Mouse (Mus musculus) urinary bladder, postnatal 25 days (tissue): Measurements from ENCODE around the gene Runx2.

Experiments used
- DNase-seq: peaks from one replicate; pipeline ENCODE4 v3.0.0; 2022; ENCODE audit warnings: low spot score

Runx2 gene

DNA sequence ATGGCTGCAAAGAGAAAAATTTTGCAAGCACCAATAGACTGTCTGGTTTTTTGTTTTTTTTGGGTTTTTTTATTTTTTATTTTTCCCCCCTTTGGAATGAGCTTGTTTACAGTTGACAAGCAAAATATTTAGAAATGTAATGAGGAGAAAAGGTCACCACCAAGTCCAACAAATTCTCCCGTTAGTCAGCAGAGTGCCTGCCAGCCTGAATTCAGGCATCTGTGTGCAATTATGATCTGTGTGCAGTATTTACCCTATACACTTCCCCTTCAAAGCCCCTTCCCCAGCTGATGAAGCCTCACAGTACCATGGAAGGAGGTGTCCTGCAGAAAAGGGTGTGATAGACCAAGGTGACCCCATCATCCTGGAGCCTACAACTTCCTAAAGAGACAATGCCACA is 290.5 kb downstream of the Runx2 start:
- DNase-seq = no peak

DNA sequence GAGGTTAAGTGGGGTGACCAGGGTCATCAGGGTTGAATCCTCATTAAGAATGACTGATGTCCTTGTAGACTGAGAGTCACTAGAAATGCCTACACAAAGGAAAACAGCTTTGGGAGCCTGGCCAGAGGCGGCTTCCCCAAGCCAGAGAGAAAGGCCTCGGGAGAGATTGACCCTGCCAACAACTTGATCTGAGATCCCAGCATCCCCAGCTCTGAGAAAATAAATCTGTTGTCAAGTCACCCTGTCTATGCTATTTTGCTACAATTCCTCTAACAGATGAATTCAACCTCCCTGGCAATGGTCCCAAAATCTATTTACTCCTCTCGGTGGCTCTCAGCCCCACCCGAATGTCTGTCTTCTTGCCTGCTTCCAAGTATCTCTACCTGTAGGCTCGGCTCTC is 291.7 kb downstream of the Runx2 start:
- no peak for DNase-seq

DNA sequence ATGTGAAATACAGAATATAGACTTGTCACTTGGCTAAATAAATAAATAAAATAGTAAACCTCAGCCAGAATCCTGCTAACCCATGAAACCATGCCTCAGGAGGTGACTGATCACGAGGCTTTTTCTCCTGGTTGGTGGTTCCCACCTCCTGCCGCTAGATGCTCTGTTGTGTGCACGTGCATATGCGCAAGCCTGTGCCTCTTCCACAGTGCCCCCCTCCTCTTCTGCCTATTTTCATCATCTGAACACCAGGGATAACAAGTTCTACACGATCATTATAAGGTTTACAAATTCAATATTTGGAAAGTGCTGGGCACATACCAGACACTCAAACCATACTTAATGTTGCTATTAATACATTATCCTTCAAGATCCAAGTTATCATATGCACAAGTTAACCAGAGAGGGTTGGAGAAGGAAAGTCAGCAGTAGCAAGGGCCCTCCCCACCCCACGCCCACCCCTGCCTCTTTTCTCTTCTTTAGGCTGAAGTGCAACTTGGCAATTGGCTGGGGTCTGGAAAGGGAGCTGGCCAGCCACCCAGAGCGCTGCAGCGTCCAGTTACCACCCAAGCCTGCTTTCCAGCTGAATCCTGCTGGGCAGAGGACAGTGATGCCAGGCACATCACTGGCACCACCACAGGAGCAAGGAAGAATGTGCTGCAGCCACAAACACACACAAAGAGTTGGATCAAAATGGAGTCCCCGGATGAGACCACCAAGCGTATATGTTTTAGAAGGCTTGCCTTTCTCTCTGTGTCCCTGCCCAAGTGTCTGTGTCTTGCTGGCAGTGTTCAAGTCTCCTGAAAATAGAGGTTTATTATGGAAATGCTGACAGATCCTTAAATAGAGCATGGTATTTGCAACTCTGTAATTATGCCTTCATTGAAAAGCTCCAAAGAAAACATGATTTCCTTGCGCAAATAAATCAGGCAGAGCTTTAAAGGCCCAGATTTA is 294.2 kb downstream of the Runx2 start:
- DNase-seq = no peak

DNA sequence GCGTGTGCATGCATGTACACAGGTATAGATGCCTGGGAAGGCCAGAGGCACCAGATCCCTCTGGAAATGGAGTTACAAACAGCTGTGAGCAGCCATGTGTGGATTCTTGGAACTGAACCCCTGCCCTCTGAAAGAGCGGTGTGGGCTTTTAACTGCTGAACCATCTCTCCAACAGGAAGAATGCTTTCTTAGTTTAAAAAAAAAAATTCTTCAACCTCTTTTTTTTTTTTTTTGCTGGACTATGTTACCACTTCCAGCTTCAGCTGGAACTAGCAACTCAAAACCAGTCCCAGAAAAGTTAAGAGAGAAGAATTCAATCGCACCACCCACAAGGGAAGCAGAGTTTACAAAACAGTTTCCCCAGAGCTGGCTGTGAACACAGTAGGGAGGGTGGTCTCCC is 295.2 kb downstream of the Runx2 start:
- no peak for DNase-seq

DNA sequence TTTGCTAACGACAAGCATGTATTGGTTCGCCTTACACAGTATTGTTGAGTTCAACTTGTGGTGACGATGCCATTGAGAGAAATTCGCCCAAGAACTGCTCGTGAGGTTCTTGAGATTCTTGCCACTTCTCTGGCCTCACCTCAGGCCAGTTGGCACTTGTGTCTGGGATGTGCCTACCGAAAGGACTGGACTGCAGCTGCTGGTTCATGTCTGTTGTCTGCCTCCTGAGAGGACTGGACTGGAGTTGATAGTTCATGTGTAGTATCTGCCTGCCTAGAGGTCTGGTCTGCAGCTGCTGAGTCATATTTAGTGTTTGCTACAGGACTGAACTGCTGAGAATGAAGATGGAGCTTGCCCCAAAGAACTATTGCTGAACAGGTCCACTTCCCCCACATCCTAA is 296.4 kb downstream of the Runx2 start:
- DNase-seq = no peak

DNA sequence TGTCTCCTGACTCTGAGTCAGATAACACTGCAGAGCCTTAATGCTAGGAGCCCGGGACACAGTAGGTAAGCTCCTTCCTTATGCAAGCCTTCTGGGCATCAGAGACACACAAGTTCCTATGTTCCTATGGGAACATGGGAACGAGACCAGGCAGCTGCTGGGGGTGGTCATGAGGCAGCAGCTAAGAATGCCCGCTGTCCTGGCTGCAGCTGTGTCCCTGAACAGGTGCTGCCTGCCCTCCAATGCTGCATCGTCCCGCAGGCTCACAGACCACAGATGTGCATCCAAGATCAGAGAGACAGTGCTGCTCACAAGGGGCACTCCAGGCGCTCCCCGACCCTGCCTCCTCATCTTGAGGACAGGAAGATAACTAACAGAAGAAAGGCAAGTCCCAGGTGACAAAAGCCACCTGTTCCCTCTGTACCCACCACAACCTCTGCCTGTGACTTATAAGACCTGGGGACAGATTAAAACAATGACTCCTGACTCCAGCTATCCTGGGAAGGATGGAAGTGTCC is 306.3 kb downstream of the Runx2 start:
- no peak for DNase-seq

DNA sequence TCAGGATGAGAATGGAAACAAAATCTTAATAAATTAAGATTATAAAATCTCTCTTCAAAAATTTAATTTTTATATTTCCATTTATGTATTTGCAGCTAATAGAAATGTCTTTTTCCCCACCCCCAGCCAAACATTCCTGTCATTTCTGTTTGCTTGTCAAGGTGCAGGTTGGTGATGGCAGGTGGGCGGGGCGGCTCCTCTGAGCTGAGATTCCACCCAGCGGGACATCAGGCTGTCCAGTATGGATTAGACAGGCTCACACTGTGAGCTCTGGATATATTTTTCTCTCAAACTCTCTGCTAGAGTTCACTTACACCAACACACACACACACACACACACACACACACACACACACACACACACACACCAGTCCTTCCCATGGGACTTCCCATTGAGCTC is 306.9 kb downstream of the Runx2 start:
- no peak for DNase-seq

DNA sequence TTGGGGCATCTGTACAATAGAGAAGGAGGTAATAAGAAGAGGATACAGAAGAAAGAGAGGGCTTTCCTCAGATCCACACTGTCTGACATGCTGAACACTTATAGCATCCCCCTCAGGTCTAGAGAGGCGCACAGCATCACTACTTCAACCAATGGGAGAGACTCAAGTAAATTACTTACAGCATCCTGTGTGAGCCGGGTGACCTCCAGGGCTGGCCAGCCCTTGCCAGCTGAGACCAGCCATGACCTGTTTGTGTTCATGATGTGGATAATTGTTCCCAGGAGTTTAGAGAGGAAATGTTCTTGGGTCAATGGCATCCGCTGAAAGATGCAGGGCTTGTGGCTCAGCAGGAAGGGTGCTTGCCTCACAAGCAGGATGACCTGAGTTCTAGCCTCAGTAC is 308.1 kb downstream of the Runx2 start:
- DNase-seq = no peak

DNA sequence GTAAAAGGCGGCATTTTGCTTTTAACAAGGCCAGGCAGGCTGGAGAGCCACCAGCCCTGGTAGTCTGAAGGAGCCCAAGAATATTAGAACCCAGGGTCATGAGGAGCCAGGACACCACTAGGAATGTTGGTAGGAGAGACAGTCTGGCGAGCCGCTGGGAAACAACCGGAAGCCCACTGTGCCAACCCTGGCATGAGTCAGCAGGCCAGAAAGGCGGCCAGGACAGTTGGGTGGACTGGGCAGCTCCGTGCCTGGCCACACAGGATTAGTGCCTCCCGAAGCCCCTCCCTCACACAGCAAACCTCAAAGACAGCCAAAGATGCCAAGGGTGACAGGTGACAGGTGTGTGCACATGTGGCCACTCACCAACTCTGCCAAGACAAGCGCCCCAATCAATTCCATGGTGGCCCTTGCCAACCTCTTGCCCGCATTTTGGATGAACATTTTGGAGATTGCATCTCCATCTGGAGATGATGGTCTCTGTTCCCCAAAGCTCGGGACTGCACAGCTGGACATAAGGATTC is 309.7 kb downstream of the Runx2 start:
- DNase-seq = no peak

DNA sequence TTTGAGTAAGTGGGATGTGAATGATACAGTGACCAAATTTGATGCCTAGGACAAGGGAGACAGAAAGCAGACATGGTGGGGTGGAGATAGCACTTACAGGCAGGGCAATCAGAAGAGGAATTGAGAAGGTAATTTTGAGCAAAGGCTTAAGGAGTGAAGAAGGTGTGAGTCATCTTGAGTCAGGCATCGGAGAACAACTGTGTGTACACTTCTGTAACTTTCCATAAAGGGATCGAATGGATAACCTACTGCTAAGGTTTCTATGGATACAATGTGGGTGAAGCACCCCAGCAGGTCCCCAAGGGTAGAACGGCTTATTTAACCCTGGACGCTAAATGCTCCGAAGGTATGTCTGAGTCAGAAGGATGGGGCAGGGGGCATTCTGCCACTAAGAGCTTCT is 312.4 kb downstream of the Runx2 start:
- no peak for DNase-seq

DNA sequence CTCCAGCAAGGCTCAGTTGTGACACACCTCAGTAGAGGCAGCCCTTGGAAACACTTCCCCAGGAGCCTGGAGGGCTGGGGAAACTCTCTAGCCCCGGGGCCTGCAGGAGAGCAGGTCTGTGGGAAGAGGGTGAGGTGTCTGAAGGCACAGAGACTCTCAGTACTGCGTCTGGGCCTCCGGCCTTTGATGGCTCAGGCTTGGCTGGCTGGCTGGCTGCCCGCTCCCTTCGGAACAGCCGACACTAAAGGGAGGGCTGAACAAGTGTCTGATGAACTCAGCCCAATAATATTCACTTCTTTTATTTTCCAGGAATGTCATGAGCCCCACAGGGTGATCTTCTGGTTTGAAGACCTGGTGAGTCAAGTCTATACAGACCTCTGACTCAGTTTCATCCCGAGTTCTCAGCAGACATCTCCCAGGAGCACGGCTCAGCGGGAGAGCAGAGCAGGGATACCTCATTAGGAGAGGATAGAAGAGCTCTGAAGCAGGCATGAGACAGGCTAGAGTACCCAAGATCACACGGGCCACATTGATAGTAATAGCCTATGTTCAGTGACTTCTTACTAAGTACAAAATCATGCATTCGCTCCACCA is 314.2 kb downstream of the Runx2 start:
- no peak for DNase-seq

DNA sequence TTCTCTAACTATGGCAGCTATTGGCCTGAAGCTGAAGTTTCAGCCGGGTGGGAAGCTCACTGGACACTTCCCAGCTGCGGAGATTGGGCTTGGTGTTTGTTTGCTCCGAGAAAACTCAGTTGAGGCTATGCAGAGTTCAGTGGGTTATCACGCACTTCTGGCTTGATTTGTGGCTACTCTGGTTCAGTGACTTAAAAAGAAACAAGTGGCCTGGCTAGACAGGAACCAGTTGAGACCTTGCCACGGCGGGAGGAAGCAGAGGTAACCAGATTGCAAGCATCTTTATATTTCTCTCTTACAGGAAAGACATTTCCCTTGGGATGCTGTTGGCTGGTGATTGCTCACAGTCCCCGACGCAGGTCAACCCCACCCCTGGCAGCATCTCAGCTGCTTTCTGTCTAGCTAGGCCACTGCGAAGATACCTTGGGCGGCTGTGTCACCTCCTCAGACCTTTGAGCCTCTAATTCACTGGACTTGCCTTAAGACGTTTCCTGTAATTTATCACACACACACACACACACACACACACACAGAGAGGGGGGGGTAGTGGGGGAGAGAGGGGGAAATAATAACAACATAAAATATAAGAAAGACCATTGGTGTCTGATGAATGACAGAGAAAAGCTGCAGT is 324.3 kb downstream of the Runx2 start:
- DNase-seq = no peak

DNA sequence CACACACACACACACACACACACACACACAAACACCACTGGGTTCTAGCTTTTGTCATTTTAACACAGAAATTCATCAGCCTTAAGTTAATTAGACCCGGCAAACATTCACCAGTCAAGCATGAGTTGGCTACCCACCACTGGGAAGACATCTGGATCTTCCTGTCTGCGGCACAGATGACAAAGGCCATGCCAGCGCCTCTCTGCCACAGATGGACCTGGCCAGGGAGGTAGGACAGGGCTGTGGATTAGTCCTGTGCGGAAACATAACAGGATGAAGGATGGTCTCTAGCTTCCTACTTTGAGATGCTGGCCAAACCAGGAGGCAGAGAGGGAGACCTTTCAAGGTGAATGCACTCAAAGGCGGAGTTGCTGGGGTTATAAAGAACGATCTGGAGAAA is 325.3 kb downstream of the Runx2 start:
- no peak for DNase-seq

DNA sequence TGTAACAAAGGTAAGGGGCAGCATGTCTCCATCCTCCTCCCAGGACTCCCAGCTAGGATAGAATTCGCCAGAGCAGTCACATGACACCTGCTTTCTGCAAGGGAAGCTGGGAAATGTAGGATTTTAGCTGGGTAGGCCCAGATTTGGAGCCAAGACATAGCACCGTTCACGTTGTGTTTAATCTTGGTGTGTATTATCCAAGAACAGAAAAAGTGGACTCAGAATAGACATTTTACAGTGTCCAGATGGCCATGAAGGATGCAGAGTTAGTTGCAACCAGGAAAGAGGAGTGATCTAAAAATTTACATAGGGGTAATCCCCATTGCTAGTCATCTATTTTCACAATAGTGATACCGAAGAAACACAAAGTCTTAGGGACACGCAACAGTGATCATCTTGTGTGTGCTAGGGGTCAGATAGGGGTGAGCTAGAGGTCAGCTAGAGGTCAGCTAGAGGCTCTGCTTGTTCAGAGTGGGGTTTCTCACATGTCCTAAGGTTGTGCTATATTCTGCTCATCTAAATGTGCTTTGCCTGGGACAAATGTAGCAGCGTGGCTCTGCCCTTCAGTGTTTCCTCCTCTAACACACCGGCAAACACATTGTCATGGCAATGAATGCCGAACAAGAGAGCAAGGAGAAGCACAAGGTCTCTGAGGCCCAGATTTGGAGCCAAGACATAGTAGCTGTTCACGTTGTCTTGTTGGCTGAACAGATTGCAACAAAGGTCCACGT is 326.9 kb downstream of the Runx2 start:
- no peak for DNase-seq

DNA sequence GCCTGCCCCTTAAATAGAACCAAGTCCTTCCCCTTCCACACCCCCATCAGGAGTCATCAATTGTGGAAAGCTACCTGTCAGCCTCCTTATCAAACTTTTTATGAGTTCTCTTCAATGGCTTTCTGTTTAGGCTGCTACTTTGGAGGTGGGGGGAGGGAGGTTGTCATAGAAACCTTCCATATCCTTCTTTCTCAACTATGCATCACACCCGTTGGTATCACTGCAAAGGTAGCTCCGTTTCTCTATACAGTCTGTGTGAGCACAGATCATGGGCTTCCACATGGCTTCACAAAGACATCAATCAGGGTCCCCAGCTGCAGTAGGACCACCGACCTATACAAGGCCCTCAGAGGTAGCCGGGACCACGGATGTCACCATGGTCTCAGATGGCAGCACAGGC is 329.3 kb downstream of the Runx2 start:
- DNase-seq = no peak

DNA sequence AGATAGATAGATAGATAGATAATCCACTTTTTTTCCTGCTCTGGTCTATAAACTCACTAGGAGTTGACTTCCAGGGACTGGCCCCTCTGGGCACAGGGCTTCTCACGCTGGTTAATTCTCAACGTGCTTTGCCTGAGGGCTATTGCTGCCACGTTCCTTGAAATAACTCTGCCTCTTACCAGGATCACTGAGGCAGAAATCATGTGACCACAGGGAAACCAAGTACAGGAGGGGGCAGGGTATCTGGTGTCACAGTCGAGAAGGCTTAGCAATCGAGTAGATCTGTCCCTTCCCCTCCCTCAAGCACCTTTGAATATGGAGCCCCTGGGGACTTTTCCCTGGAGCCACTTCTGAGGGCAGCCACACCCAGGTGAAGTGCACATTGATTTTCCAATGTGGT is 334.7 kb downstream of the Runx2 start:
- no peak for DNase-seq

DNA sequence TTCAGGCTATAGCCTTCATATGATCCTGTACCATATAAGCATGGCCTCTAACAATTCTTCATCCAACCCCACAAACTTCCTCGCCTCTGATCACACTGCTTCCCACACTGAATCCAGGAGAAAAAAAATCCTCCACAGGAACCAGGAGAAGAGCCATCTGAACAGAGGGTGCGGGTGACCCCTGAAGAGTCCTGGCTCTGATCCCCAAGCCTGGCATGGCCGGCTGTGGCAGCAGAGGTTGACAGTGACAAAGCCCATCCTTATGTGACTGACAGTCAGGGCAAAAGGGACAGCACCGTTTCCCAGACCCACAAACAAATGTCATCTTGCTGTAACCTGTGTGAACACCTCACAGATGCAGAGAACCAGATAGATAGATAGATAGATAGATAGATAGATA is 335.1 kb downstream of the Runx2 start:
- DNase-seq = no peak

DNA sequence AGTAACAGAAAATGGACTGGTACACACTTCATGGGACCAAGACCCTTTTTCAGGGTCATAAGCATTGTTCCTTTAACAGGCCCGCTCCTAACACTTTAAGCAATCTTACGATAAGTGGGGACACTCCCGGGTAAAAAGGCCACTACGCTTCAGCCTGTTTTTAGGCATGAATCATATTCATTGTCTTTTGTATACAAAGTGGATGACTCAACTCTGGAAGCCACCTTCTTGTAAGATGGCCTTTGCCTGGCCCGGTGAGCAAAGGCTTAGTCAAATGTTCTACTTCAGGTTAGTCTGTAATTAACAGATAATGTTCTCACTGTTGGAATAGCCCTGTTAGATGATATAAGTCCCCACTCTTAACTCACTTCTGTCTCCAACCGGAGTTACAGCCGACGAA is 338.7 kb downstream of the Runx2 start:
- DNase-seq = no peak

DNA sequence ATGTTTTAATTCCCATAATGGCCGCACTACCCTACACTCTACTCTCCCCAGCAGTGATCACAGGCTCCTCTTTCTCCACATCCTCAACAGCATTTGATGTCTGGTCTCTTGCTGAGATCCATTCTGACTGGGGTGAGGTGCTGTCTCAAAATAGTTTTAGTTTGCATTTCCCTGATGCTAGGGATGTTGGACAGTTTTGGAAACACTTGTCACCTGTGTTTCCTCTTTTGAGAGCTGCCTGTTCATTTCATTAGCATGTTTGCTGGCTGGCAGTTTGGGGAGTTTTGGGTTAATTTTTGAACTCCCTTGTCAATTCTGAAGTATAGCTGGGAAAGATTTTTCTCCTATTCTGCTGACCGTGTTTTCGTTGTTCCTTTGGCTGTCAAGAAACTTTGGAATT is 340.3 kb downstream of the Runx2 start:
- DNase-seq = no peak

DNA sequence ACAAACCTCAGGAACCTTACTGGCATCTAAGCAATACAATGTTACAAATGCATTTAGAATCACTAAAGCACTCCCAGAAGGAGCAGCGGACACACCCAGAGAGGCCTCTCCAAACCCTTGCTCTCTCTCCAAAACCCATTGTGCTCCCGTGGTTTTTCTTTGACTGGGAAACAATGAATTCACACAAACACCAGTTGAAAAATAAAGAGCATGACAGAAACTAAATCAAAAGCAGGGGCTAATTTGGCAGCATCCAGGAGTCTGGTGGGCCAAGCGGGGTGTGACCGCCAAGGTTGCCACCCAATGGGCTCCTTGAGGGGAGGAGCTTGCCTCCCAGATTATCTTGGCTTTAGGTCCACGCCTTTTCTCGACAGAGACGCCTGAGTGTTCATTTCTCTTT is 341.9 kb downstream of the Runx2 start:
- DNase-seq = no peak

DNA sequence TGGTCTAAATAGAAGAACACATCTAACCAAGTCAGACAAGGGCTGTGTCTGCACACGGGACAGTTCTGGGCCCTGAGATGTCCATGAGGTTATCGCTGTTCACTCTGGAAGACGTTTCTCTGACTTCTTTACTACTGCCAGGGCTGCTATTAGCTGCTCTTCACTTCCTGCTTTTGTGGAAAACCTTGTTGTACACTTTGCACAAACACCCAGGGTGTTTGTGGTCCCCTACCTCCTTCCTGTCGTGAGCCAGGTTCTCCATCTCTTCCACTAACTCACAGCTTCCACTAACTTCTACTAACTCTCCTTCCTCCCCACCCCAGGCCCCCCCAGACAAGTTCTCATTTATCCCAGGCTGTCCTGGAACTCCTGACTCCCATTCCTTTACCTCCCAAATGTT is 350.9 kb downstream of the Runx2 start:
- no peak for DNase-seq

DNA sequence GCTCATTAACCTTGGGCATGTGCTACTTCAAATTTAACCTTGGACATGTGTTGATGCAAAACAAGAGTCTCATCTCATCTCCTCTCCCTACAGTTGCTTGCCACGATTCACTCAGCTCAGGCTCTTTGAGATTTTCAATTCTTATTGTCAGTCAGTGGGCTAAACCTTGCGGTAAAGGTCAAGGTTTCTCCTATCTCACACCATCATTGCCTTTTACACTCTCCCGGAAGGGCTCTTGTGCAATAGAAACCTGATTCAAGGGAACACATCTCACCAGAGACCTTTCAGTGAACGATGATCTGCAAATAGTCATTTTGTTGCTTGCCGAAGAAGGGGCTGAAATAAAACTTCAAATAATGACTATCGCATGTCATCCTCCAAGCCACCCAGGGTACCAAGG is 354.4 kb downstream of the Runx2 start:
- no peak for DNase-seq
